24 mouse cellular contexts compared by ENCODE assay signal in genomic region chr17:67612151-67612550, GRCm38 (mm10). TPM values are rescaled to one million over a fixed set of nuclear protein-coding genes. Genes with fewer than 3 reads are reported as not detected.
"Had no signal": no experiment of that assay in that cellular context is flagged by ENCODE, and none has a peak within 500 bp of the region (broad histone marks: within the 10 kb centered on the region; RNA-seq: fewer than 3 reads in every experiment).

No protein-coding gene starts in this region.

- H3K9ac ChIP-seq: lung, embryonic 14.5 days; midbrain, embryonic 12.5 days; neural tube, embryonic 13.5 days; neural tube, embryonic 15.5 days had no signal

- H3K27ac ChIP-seq: midbrain, embryonic 10.5 days; midbrain, embryonic 12.5 days; neural tube, embryonic 13.5 days; neural tube, embryonic 15.5 days had no signal

- H3K27me3 ChIP-seq: midbrain, embryonic 12.5 days; neural tube, embryonic 13.5 days; neural tube, embryonic 15.5 days had no signal

- H3K36me3 ChIP-seq: midbrain, embryonic 10.5 days; midbrain, embryonic 12.5 days; neural tube, embryonic 13.5 days; neural tube, embryonic 15.5 days had no signal

- DNase-seq: lung, adult 18-20 months; lung, embryonic 14.5 days; lung, postnatal 10 days; lung, postnatal 4 days; midbrain, embryonic 14.5 days; retina, postnatal 1 day; right cerebral cortex, adult 18-20 months; right cerebral cortex, postnatal 25 days; right cerebral cortex, postnatal 4 days; spleen, adult 18-20 months; thymus, adult 18-20 months; thymus, postnatal 14 days; thymus, postnatal 36 days had no signal

- H3K4me1 ChIP-seq: midbrain, embryonic 10.5 days; midbrain, embryonic 12.5 days; neural tube, embryonic 13.5 days; neural tube, embryonic 15.5 days had no signal

- H3K4me3 ChIP-seq: midbrain, embryonic 10.5 days; midbrain, embryonic 12.5 days; myocyte; neural tube, embryonic 13.5 days; neural tube, embryonic 15.5 days had no signal

- H3K9me3 ChIP-seq: midbrain, embryonic 10.5 days; midbrain, embryonic 12.5 days; neural tube, embryonic 13.5 days; neural tube, embryonic 15.5 days had no signal

- H3K4me2 ChIP-seq: lung, embryonic 14.5 days; midbrain, embryonic 12.5 days; neural tube, embryonic 13.5 days; neural tube, embryonic 15.5 days had no signal

- ATAC-seq: midbrain, embryonic 16.5 days had no signal

RNA-seq across cellular contexts. Expression of gene Lrrc30, which starts 20.4 kb away (rescaled TPM):
- polyA plus RNA-seq: lung, embryonic 14.5 days; lung, embryonic 16.5 days; midbrain, embryonic 10.5 days; midbrain, embryonic 12.5 days; midbrain, embryonic 14.5 days; midbrain, embryonic 16.5 days; neural tube, embryonic 11.5 days; neural tube, embryonic 13.5 days; small intestine, adult 2 months; stomach, embryonic 14.5 days; thymus, postnatal 0 days had no signal
